Mouse (Mus musculus) midbrain, embryonic 16.5 days (tissue): ENCODE data around the gene Ttc19. TPM values are rescaled to one million over a fixed set of nuclear protein-coding genes. Genes with fewer than 3 reads are reported as not detected.
"Not testable (repeated sequence)": the region's sequence is repeated elsewhere in the genome, so short reads cannot be mapped to it uniquely, and the experiment has no call there.

ENCODE experiments used
- ATAC-seq: fragments of 200-750 bp; cut with Nextera tagmentation; 2 replicates; pipeline ENCODE4 v1.8.0; 2017; ENCODE audit warnings: moderate TSS enrichment
- H3K27ac ChIP-seq: fragments of 300-500 bp; sonication (generic); 2 replicates; pipeline ENCODE4 v1.5.1; 2014; ENCODE audit warnings: mild to moderate bottlenecking, low read length, mixed read lengths
- H3K27me3 ChIP-seq: fragments of 300-500 bp; sonication (generic); 2 replicates; pipeline ENCODE4 v1.6.1; 2014; ENCODE audit warnings: low read depth, low read length, mixed read lengths; ENCODE audit not compliant: control insufficient read depth, insufficient read depth
- H3K36me3 ChIP-seq: fragments of 300-500 bp; sonication (generic); 2 replicates; pipeline ENCODE4 v1.6.1; 2014; ENCODE audit warnings: mild to moderate bottlenecking, low read length, moderate library complexity, mixed read lengths; ENCODE audit not compliant: control insufficient read depth, insufficient read depth
- H3K4me1 ChIP-seq: fragments of 300-500 bp; sonication (generic); 2 replicates; pipeline ENCODE4 v1.6.1; 2014; ENCODE audit warnings: mild to moderate bottlenecking, low read length, mixed read lengths; ENCODE audit not compliant: control insufficient read depth, insufficient read depth
- H3K4me2 ChIP-seq: fragments of 300-500 bp; sonication (generic); 2 replicates; pipeline ENCODE4 v1.6.1; 2014; ENCODE audit warnings: mild to moderate bottlenecking, low read length, mixed read lengths
- H3K4me3 ChIP-seq: fragments of 300-500 bp; sonication (generic); 2 replicates; pipeline ENCODE4 v1.5.1; 2014; ENCODE audit warnings: low read depth, mild to moderate bottlenecking, low read length, moderate library complexity, mixed read lengths
- H3K9ac ChIP-seq: fragments of 300-500 bp; sonication (generic); 2 replicates; pipeline ENCODE4 v1.6.1; 2014; ENCODE audit warnings: low read depth, low read length, mixed read lengths
- H3K9me3 ChIP-seq: fragments of 300-500 bp; sonication (generic); replicated peaks from 2 replicates; pipeline ENCODE4 v1.6.1; 2014; ENCODE audit warnings: mild to moderate bottlenecking, low read length, mixed read lengths; ENCODE audit not compliant: control insufficient read depth, poor library complexity, severe bottlenecking
- WGBS: fragments of 180-500 bp; shearing (Covaris S2); extraction: QIAGEN DNeasy Blood & Tissue Kit; methylation state at CpG from one replicate; pipeline ENCODE4 v1.1.7; 2014; 5-methylcytosine and 5-hydroxymethylcytosine counted together
- polyA plus RNA-seq: library from polyadenylated mRNA; unstranded; fragments of >200 nt; fragmentation: Nextera tagmentation; extraction: Ambion mirVana; gene quantifications from 2 replicates; pipeline ENCODE4 v1.2.1, GENCODE M21; 2015

Ttc19 gene
- polyA plus RNA-seq, 1 experiment from 2014 or later, result 49.4 TPM

- Histone ChIP-seq H3K36me3 (no peaks in the 10 kb centered on the region), H3K4me3 (no peak overlapping the region), H3K9ac (no peak overlapping the region), H3K27ac (no peak overlapping the region), H3K4me2 (no peak overlapping the region), H3K4me1 (peaks cover 3% of the 10 kb centered on the region; the same call in 1 of the 2 replicates), H3K27me3 (no peaks in the 10 kb centered on the region), H3K9me3 (no peaks in the 10 kb centered on the region)
- ATAC-seq, result no peak
- WGBS, result 66% methylated on average over 5 of the region's 5 CpGs
Measured at GRCm38 (mm10) chr11:62270851-62271250, 10.4 kb upstream of the Ttc19 start.

GRCm38 (mm10) chr11:62277086-62277485, 4.2 kb upstream of the Ttc19 start:
- no peak overlapping the region for H3K4me2 ChIP-seq
- H3K9ac ChIP-seq, result no peak overlapping the region
- no peaks in the 10 kb centered on the region for H3K27me3 ChIP-seq
- H3K27ac ChIP-seq, result no peak overlapping the region
- no peak for ATAC-seq
- WGBS, result 64% methylated on average over 8 of the region's 8 CpGs
- H3K4me3 ChIP-seq, result no peak overlapping the region
- no peaks in the 10 kb centered on the region for H3K36me3 ChIP-seq
- H3K4me1 ChIP-seq, result peaks cover 4% of the 10 kb centered on the region
- H3K9me3 ChIP-seq, result no peaks in the 10 kb centered on the region

- no peak overlapping the region for H3K4me2 ChIP-seq
Measured at GRCm38 (mm10) chr11:62278027-62278426, 3.2 kb upstream of the Ttc19 start.

DNA sequence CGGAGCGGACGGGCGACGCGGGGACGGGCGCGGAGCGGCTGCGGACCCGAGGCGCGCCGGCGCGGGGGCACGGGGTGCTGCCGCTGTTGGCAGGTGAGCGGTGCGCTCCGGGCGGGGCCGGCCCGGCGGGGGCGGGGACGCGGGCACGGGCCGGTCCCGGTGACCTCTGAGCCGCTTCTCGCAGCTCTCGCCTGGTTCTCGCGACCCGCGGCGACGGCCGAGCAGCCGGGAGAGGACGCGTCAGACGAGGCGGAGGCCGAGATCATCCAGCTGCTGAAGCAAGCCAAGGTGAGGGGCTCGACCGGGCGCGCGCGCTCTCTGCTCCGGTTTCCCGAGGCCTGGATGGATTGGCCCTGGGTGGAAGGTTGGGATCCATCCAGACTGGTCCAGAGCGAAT, 326 bp downstream of the Ttc19 start:
- under 1% methylated on average over 56 of the region's 57 CpGs for WGBS
- Histone ChIP-seq H3K27ac (peak overlapping the region; percentile 91), H3K4me1 (peaks cover 11% of the 10 kb centered on the region), H3K4me3 (peak overlapping the region; percentile 81), H3K36me3 (peaks cover 9% of the 10 kb centered on the region), H3K9me3 (no peaks in the 10 kb centered on the region), H3K4me2 (peak overlapping the region; percentile 47), H3K9ac (peak overlapping the region; percentile 85), H3K27me3 (no peaks in the 10 kb centered on the region)
- peak; percentile 73 for ATAC-seq

More at GRCm38 (mm10) chr11:62278027-62278426, 3.2 kb upstream of the Ttc19 start:
- no peak for ATAC-seq
- Histone ChIP-seq H3K36me3 (no peaks in the 10 kb centered on the region; the same call in 1 of the 2 replicates), H3K4me3 (no peak overlapping the region), H3K9me3 (no peaks in the 10 kb centered on the region), H3K27ac (no peak overlapping the region), H3K4me1 (peaks cover 11% of the 10 kb centered on the region), H3K27me3 (no peaks in the 10 kb centered on the region), H3K9ac (no peak overlapping the region)
- WGBS, result 23% methylated on average over 5 of the region's 5 CpGs

DNA sequence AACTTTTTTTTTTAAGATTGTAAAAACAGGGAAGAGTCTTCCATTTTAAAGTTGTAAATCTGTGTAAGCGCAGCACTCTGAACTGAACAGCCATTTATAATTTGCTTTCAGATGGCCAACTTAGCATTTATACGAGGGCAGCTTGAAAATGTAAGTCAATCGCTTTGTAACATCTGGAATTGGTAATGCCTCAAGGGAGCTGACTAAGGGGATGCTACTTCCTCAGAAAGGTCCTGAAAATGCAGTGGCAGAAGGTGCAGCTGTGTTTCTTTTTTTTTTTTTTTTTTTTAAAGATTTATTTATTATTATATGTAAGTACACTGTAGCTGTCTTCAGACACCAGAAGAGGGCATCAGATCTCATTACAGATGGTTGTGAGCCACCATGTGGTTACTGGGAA, 2.7 kb downstream of the Ttc19 start:
- ATAC-seq, H3K9me3 ChIP-seq, H3K27me3 ChIP-seq, H3K27ac ChIP-seq, H3K9ac ChIP-seq, H3K4me2 ChIP-seq, H3K4me3 ChIP-seq: not testable (repeated sequence)
- H3K4me1 ChIP-seq, result peaks cover 11% of the 10 kb centered on the region
- peaks cover 14% of the 10 kb centered on the region for H3K36me3 ChIP-seq
- 86% methylated on average over 3 of the region's 3 CpGs for WGBS

GRCm38 (mm10) chr11:62285020-62285419, 3.7 kb downstream of the Ttc19 start:
- no peak overlapping the region for H3K27ac ChIP-seq
- no peak overlapping the region for H3K9ac ChIP-seq
- no peak for ATAC-seq
- no peak overlapping the region for H3K4me2 ChIP-seq
- peaks cover 11% of the 10 kb centered on the region for H3K4me1 ChIP-seq
- H3K4me3 ChIP-seq, result no peak overlapping the region
- H3K9me3 ChIP-seq, result no peaks in the 10 kb centered on the region
- WGBS, result 93% methylated on average over 8 of the region's 8 CpGs
- no peaks in the 10 kb centered on the region for H3K27me3 ChIP-seq
- H3K36me3 ChIP-seq, result peaks cover 14% of the 10 kb centered on the region

DNA sequence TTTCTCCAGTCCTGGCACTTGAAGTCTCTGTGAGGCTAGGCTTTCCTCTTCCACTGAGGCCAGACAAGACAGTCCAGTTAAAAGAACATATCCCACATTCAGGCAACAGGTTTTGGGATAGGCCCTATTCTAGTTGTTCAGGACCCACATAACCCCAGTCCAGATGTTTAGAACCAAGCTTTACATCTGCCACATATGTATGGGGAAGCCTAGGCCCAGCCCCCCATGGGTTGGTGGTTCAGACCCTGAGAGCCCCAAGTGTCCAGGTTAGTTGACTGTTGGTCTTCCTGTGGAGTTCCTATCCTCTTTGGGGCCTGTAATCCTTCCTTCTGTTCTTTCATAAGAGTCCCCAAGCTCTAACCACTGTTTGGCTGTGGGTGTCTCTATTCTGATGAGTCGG, 6.4 kb downstream of the Ttc19 start:
- Histone ChIP-seq H3K4me1 (peaks cover 1% of the 10 kb centered on the region; the same call in 1 of the 2 replicates), H3K9ac (no peak overlapping the region), H3K4me2 (no peak overlapping the region), H3K27me3 (no peaks in the 10 kb centered on the region), H3K27ac (no peak overlapping the region), H3K36me3 (peaks cover 17% of the 10 kb centered on the region), H3K4me3 (no peak overlapping the region), H3K9me3 (no peaks in the 10 kb centered on the region)
- 96% methylated on average over 1 of the region's 1 CpGs for WGBS
- no peak for ATAC-seq

DNA sequence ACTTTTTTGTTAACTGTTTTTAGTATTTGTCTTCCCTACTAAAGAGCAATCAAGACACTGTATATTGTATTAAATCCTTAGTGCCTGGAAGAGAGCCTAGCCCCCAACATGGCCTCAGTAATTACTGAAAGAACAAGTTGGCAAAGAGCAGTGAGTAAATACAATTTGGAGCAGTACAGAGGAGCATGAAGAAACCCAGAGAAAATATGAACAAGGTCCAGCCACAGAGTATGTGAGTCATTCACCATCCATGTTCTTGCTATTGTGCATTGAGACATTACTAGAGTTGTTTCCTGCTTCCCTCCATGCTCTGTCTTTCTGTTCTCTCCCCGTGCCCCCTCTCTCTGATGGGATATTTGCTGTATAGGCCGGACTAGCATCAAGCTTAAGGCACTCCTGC, 12.8 kb downstream of the Ttc19 start:
- no peak overlapping the region for H3K9ac ChIP-seq
- no peaks in the 10 kb centered on the region for H3K9me3 ChIP-seq
- H3K36me3 ChIP-seq, result peaks cover 19% of the 10 kb centered on the region
- no peaks in the 10 kb centered on the region; the same call in 1 of the 2 replicates for H3K4me1 ChIP-seq
- 86% methylated on average over 2 of the region's 2 CpGs for WGBS
- H3K27me3 ChIP-seq, result no peaks in the 10 kb centered on the region
- no peak overlapping the region for H3K4me2 ChIP-seq
- no peak overlapping the region for H3K4me3 ChIP-seq
- no peak for ATAC-seq
- no peak overlapping the region for H3K27ac ChIP-seq

GRCm38 (mm10) chr11:62298883-62299282, 17.6 kb downstream of the Ttc19 start:
- 89% methylated on average over 6 of the region's 6 CpGs for WGBS
- Histone ChIP-seq H3K9me3 (no peaks in the 10 kb centered on the region), H3K27ac (no peak overlapping the region), H3K9ac (no peak overlapping the region), H3K27me3 (no peaks in the 10 kb centered on the region), H3K4me2 (no peak overlapping the region), H3K36me3 (peaks cover 12% of the 10 kb centered on the region; the same call in 1 of the 2 replicates), H3K4me3 (no peak overlapping the region), H3K4me1 (no peaks in the 10 kb centered on the region; the same call in 1 of the 2 replicates)
- no peak for ATAC-seq
